Mouse (Mus musculus): ENCODE data around the gene Adarb1. TPM values are rescaled to one million over a fixed set of nuclear protein-coding genes. Genes with fewer than 3 reads are reported as not detected.

The Adarb1 gene
- polyA plus RNA-seq, 1 experiment = 6.2 TPM

GRCm38 (mm10) chr10:77258704-77259621 lies 159.1 kb downstream of the Adarb1 start, which contains the start of gene Pofut2:
Pofut2 (plus strand) TSS chr10:77259218.
- peak; percentile 63 for TF ChIP-seq POLR2A (IDR thresholded peaks at IDR 0.05; ENCODE audit: low read depth, low read length)
- no peak; the same call in 1 of the 2 replicates for TF ChIP-seq CTCF (conservative IDR thresholded peaks at IDR 0.05; ENCODE audit: insufficient read depth, insufficient read length, low read depth, low read length)
- no peaks in the 10 kb centered on the region for H3K36me3 ChIP-seq (ENCODE audit: control insufficient read depth, insufficient read depth, low read length)
- no peaks in the 10 kb centered on the region for H3K27me3 ChIP-seq (replicated peaks; ENCODE audit: control insufficient read depth, insufficient read depth, low read length)
- peak; percentile 97 for DNase-seq
- peak within 1 kb of the TSS; percentile 37 for H3K27ac ChIP-seq (ENCODE audit: insufficient read depth, low read depth, low read length)
- H3K4me3 ChIP-seq (ENCODE audit: insufficient read depth, low read depth, low read length) = peak within 1 kb of the TSS; percentile 87
- under 1% methylated on average over 81 of the region's 81 CpGs for WGBS
- H3K4me1 ChIP-seq (ENCODE audit: control insufficient read depth, insufficient read depth, low read length) = 0 out of 2 replicates have a peak, but pooled peaks cover 2% of the 10 kb centered on the region

GRCm38 (mm10) chr10:77258041-77258590 lies 160.0 kb downstream of the Adarb1 start:
- Histone ChIP-seq H3K36me3 (ENCODE audit: control insufficient read depth, insufficient read depth, low read length) (no peaks in the 10 kb centered on the region), H3K4me3 (ENCODE audit: insufficient read depth, low read depth, low read length) (no peak overlapping the region), H3K4me1 (ENCODE audit: control insufficient read depth, insufficient read depth, low read length) (0 out of 2 replicates have a peak, but pooled peaks cover 2% of the 10 kb centered on the region), H3K27ac (ENCODE audit: insufficient read depth, low read depth, low read length) (no peak overlapping the region), H3K27me3 (replicated peaks; ENCODE audit: control insufficient read depth, insufficient read depth, low read length) (no peaks in the 10 kb centered on the region)
- no peak for TF ChIP-seq POLR2A (IDR thresholded peaks at IDR 0.05; ENCODE audit: low read depth, low read length)
- TF ChIP-seq CTCF (conservative IDR thresholded peaks at IDR 0.05; ENCODE audit: insufficient read depth, insufficient read length, low read depth, low read length) = no peak
- 63% methylated on average over 4 of the region's 4 CpGs for WGBS
- DNase-seq = no peak

GRCm38 (mm10) chr10:77255676-77256075 lies 162.4 kb downstream of the Adarb1 start:
- H3K27me3 ChIP-seq (replicated peaks; ENCODE audit: control insufficient read depth, insufficient read depth, low read length) = no peaks in the 10 kb centered on the region
- H3K27ac ChIP-seq (ENCODE audit: insufficient read depth, low read depth, low read length) = no peak overlapping the region
- TF ChIP-seq CTCF (conservative IDR thresholded peaks at IDR 0.05; ENCODE audit: insufficient read depth, insufficient read length, low read depth, low read length) (no peak), POLR2A (IDR thresholded peaks at IDR 0.05; ENCODE audit: low read depth, low read length) (no peak)
- DNase-seq = no peak
- 72% methylated on average over 3 of the region's 3 CpGs for WGBS
- H3K4me1 ChIP-seq (ENCODE audit: control insufficient read depth, insufficient read depth, low read length) = peaks cover 8% of the 10 kb centered on the region
- no peak overlapping the region for H3K4me3 ChIP-seq (ENCODE audit: insufficient read depth, low read depth, low read length)
- H3K36me3 ChIP-seq (ENCODE audit: control insufficient read depth, insufficient read depth, low read length) = no peaks in the 10 kb centered on the region

- no peak for TF ChIP-seq CTCF (conservative IDR thresholded peaks at IDR 0.05; ENCODE audit: insufficient read depth, insufficient read length, low read depth, low read length)
- no peak for TF ChIP-seq POLR2A (IDR thresholded peaks at IDR 0.05; ENCODE audit: low read depth, low read length)
- H3K27me3 ChIP-seq (replicated peaks; ENCODE audit: control insufficient read depth, insufficient read depth, low read length) = no peaks in the 10 kb centered on the region
- 55% methylated on average over 3 of the region's 3 CpGs for WGBS
- H3K4me1 ChIP-seq (ENCODE audit: control insufficient read depth, insufficient read depth, low read length) = peaks cover 8% of the 10 kb centered on the region
- no peak overlapping the region for H3K27ac ChIP-seq (ENCODE audit: insufficient read depth, low read depth, low read length)
- no peak for DNase-seq
- H3K36me3 ChIP-seq (ENCODE audit: control insufficient read depth, insufficient read depth, low read length) = no peaks in the 10 kb centered on the region
- H3K4me3 ChIP-seq (ENCODE audit: insufficient read depth, low read depth, low read length) = no peak overlapping the region
Measured at GRCm38 (mm10) chr10:77255231-77255630, 162.8 kb downstream of the Adarb1 start.

- Histone ChIP-seq H3K4me3 (ENCODE audit: insufficient read depth, low read depth, low read length) (no peak overlapping the region), H3K36me3 (ENCODE audit: control insufficient read depth, insufficient read depth, low read length) (no peaks in the 10 kb centered on the region), H3K4me1 (ENCODE audit: control insufficient read depth, insufficient read depth, low read length) (peaks cover 5% of the 10 kb centered on the region), H3K27ac (ENCODE audit: insufficient read depth, low read depth, low read length) (no peak overlapping the region), H3K27me3 (replicated peaks; ENCODE audit: control insufficient read depth, insufficient read depth, low read length) (no peaks in the 10 kb centered on the region)
- peak; percentile 84 for DNase-seq
- WGBS = 2% methylated on average over 4 of the region's 4 CpGs
- TF ChIP-seq POLR2A (IDR thresholded peaks at IDR 0.05; ENCODE audit: low read depth, low read length) (no peak), CTCF (conservative IDR thresholded peaks at IDR 0.05; ENCODE audit: insufficient read depth, insufficient read length, low read depth, low read length) (peak; percentile 97)
Measured at GRCm38 (mm10) chr10:77252790-77253189, 165.3 kb downstream of the Adarb1 start.

- 42% methylated on average over 18 of the region's 18 CpGs for WGBS
- H3K27me3 ChIP-seq (replicated peaks; ENCODE audit: control insufficient read depth, insufficient read depth, low read length) = no peaks in the 10 kb centered on the region
- H3K4me3 ChIP-seq (ENCODE audit: insufficient read depth, low read depth, low read length) = peak overlapping the region; percentile 21; the same call in 1 of the 2 replicates
- TF ChIP-seq POLR2A (IDR thresholded peaks at IDR 0.05; ENCODE audit: low read depth, low read length) (no peak), CTCF (conservative IDR thresholded peaks at IDR 0.05; ENCODE audit: insufficient read depth, insufficient read length, low read depth, low read length) (no peak)
- H3K27ac ChIP-seq (ENCODE audit: insufficient read depth, low read depth, low read length) = peak overlapping the region; percentile 53
- DNase-seq = peak; percentile 60
- H3K36me3 ChIP-seq (ENCODE audit: control insufficient read depth, insufficient read depth, low read length) = no peaks in the 10 kb centered on the region
- H3K4me1 ChIP-seq (ENCODE audit: control insufficient read depth, insufficient read depth, low read length) = peaks cover 5% of the 10 kb centered on the region
Measured at GRCm38 (mm10) chr10:77251784-77252539, 166.1 kb downstream of the Adarb1 start.
